In genomic region chr5:117094431-117094830, GRCm38 (mm10) we compare ENCODE assay signal across 8 mouse cellular contexts. TPM values are rescaled to one million over a fixed set of nuclear protein-coding genes. Genes with fewer than 3 reads are reported as not detected.
DNase-seq lines count a peak whose midpoint lies in the region.

No protein-coding gene starts in this region.

- DNase-seq in layer of hippocampus, adult 18-20 months (ENCODE audit: low spot score in 2 of 2), result peak; percentile 44 to 59
- no peak for DNase-seq in layer of hippocampus, adult 9-10 months (ENCODE audit: low spot score)
- peak; percentile 87 for DNase-seq in ES-CJ7 (ENCODE audit: low read depth, low spot score)
- DNase-seq in c-Kit-negative CD71-positive TER-119-positive erythroid progenitor cells, embryonic 14.5 days (ENCODE audit: low read depth, low spot score), result peak; percentile 29
- DNase-seq in heart, adult 8-10 months (ENCODE audit: low spot score), result peak; percentile 36
- DNase-seq in left cerebral cortex, postnatal 14 days (ENCODE audit: low spot score in 2 of 2), result peak; percentile 69 to 71
- peak; percentile 58 for DNase-seq in right cerebral cortex, postnatal 4 days
- no peak for DNase-seq in ovary, postnatal 10 days (ENCODE audit: low spot score)

- intact Hi-C loops in left cerebral cortex, postnatal 14 days (cut with DNase I), result loop anchor here (10.0 kb wide), 1 partner anchor 970 kb away; no protein-coding TSS in a partner anchor

RNA-seq across cellular contexts. Expression of gene Suds3, which starts 21.5 kb away (rescaled TPM):
- total RNA-seq in layer of hippocampus, adult 18-20 months (2021), result 100 to 1,000 TPM; 132 to 151 TPM
- total RNA-seq in heart, adult 8-10 months (2022), result 100 to 1,000 TPM in 1 of 4 experiments, 10 to 100 TPM in 3; 75.9 to 101 (median 94.1) TPM
- total RNA-seq in left cerebral cortex, postnatal 14 days (2021), result 10 to 100 TPM; 93.4 to 97.2 TPM

RNA-seq across cellular contexts. Expression of gene Taok3, which starts 25.5 kb away (rescaled TPM):
- total RNA-seq in layer of hippocampus, adult 18-20 months (2021), result 10 to 100 TPM; 59.1 to 61.8 TPM
- total RNA-seq in heart, adult 8-10 months (2022), result 1 to 10 TPM; 6.1 to 8.4 (median 6.3) TPM
- 10 to 100 TPM; 62.8 to 66.1 TPM for total RNA-seq in left cerebral cortex, postnatal 14 days (2021)

Comparison
In these comparisons a context has a peak if more than half of its experiments do, and no peak if none do; other contexts are left out.
1. DNase-seq: peak in layer of hippocampus, adult 18-20 months (2 of 2), ES-CJ7 (single experiment), c-Kit-negative CD71-positive TER-119-positive erythroid progenitor cells, embryonic 14.5 days (single experiment), heart, adult 8-10 months (single experiment), left cerebral cortex, postnatal 14 days (2 of 2) and right cerebral cortex, postnatal 4 days (single experiment); none in layer of hippocampus, adult 9-10 months (single experiment) and ovary, postnatal 10 days (single experiment).
2. RNA of gene Taok3, which starts 25.5 kb away (total RNA-seq): 62.8 to 66.1 TPM in left cerebral cortex, postnatal 14 days and 59.1 to 61.8 TPM in layer of hippocampus, adult 18-20 months; 6.1 to 8.4 TPM in heart, adult 8-10 months; every median in the first group is over 4 times any median in the second.